Mouse (Mus musculus) common myeloid progenitor, adult 5-6 weeks (primary cell): ENCODE data around the gene Dab1. TPM values are rescaled to one million over a fixed set of nuclear protein-coding genes. Genes with fewer than 3 reads are reported as not detected.

Experiments used
- ATAC-seq: replicated peaks from 2 replicates; pipeline ENCODE4 v1.8.0; 2016; ENCODE audit warnings: low read depth, mild to moderate bottlenecking, moderate TSS enrichment, inconsistent platforms; ENCODE audit not compliant: poor library complexity, severe bottlenecking
- total RNA-seq: library from RNA; stranded (forward); fragments of 200-1000, 187-1606 nt; gene quantifications from 2 replicates; pipeline ENCODE4 v1.2.3, GENCODE M21; 2017

Dab1 gene
- total RNA-seq, 1 experiment from 2014 or later: not detected

GRCm38 (mm10) chr4:103793589-103794312, 174.6 kb downstream of the Dab1 start:
- no peak for ATAC-seq

GRCm38 (mm10) chr4:103796416-103796815, 177.3 kb downstream of the Dab1 start:
- ATAC-seq: no peak

DNA sequence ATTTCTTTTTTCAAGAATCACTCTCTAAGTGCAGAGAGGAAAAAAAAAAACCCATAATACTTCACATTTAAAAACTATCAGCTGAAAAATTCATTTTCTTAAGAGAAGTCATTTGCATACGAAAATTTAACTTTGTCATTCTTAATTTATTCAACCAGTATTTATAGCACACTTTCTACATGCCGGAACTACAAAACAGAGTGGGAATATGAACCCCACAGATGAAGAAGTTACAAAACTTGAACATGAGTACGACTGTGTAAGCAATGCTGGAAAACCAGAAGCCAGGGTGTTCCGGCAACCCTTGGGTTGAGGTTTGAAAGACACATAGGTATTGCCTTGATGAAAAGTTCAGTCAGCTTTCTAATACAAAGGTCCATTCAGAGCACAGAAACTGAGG, 183.3 kb downstream of the Dab1 start:
- ATAC-seq: no peak

DNA sequence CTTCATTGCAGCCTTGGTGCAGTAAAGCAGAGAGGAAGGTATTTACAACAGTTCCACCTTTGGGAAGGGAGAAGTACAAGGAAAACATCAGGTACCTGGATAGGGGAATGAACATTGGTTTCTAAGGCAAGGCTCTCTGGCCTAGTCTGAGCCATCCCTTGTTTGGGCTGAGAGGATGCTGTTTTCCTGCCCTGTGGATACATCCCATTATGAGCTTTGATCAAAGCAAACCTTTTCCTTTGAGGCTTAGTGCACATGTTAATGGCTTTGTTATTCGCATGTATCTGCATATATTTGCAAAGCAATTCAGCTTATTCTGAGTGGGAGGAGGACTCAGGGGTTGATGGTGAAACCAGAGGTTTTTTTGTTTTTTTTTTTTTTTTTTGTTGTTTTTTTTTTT, 185.3 kb downstream of the Dab1 start:
- no peak for ATAC-seq

DNA sequence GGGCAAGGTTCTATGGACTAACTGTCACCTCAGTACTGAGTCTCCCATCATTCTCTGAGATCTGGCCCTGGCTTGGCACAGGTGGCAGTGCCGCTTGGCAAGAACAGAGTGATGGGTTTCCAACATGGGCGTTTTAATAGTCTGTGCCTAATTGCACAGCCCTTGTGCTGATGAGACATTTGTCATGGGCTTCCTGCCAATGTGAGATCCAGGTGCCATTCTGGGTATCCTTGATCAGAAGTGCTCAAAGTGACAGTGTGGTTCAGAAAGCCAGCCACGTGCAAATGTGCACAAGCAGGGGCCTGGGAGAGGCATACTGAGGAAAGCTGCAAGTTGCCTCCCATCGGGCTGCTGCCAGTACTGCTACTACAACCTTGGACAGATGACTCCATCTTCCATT, 203.5 kb downstream of the Dab1 start:
- ATAC-seq: no peak

DNA sequence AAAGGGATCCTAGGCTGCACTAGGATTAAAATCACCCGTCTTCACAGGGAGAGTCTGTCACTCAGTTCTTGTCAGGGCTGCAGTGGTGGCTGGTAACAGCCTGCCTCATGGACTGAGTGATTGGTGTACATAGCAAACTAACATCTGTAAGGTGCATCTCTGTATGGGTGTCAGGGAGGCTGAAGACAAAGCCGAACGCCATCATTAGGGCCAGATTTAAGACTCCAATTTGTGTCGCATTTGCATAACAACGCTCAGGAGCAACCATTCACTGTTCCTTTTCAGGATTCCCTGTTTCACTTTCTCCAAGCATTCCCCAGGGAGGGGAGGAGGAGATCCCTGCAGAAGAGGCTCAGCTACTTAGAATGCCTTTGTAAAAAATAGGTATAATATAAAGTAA, 219.2 kb downstream of the Dab1 start:
- ATAC-seq: no peak

- no peak for ATAC-seq
Observed at GRCm38 (mm10) chr4:103839541-103839940, 220.4 kb downstream of the Dab1 start.

DNA sequence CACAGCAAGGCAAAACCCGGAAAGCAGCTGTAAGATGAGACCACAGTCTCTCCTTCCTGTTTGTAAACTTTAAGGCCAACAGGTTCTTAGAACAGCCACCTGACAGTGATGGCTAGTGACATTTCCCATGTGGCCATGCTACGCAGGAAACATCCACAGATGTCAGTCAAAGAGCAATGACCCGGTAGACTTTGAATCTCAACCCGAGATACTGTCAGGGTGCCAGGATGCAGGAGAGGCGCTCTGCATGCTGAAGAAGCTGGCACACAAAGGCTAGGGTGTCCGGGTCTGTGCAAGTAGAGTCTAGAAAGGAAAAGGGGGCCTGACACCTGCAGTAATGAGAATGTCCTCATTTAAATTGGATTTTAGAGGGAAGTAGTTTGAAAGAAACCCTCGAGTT, 222.0 kb downstream of the Dab1 start:
- no peak for ATAC-seq

- no peak for ATAC-seq
Observed at GRCm38 (mm10) chr4:103844635-103845034, 225.5 kb downstream of the Dab1 start.

DNA sequence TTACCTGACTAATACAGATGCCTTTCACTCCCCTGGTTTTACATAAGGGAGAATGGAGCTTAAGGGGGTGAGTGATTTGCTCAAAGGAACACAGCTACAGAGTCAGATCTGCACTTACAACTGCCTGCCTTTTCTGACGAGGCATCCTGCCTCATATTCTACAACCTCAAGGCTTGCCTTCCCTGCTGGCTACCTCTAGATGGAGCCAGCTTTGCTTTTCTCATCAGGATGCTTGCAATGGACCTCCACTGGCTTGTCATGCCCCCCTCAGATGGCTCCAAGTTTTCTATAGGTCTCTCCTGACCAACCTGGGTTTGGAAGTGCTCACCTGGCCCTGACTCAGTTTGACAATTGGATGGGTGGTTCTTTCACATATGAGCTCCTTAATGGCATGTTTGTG, 238.0 kb downstream of the Dab1 start:
- no peak for ATAC-seq

DNA sequence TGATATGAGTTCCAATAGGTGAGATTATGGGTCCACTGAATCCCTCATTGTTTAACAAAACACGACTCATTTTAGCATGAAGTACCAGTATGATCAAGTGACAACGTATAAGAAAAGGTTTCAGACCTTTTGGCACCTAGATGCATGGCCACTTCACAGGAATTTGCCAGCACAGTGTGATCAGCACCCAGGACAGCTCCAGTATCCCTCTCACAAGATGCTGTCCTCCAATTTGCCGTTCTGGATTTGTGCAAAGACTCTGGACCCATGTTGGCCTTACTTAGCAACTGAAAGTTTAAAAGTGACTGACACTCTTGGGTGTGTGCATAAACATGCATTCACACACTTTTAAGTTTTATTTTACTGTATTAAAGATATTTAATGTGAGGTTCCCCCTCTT, 256.4 kb downstream of the Dab1 start:
- ATAC-seq: no peak

GRCm38 (mm10) chr4:103878841-103879240, 259.7 kb downstream of the Dab1 start:
- no peak for ATAC-seq

- no peak for ATAC-seq
Observed at GRCm38 (mm10) chr4:103881641-103882040, 262.5 kb downstream of the Dab1 start.

DNA sequence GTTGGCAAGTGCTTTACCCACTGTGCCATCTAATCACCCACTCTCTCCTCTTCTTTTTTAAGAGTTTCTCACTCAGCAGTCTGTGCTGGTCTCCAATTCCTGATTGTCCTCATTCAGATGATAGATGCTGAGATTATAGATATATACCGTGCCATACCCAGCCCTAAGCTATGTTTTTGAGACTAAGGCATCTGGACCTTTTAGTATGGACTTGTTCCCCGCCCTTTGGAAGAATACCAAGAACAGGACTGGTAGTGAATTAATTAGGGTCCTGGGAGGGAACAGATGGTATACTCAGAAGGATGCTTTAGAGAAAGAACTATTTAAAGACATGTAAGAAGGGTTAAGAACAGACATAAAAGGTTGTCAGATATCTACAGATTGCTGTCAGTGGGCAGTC, 268.9 kb downstream of the Dab1 start:
- no peak for ATAC-seq

DNA sequence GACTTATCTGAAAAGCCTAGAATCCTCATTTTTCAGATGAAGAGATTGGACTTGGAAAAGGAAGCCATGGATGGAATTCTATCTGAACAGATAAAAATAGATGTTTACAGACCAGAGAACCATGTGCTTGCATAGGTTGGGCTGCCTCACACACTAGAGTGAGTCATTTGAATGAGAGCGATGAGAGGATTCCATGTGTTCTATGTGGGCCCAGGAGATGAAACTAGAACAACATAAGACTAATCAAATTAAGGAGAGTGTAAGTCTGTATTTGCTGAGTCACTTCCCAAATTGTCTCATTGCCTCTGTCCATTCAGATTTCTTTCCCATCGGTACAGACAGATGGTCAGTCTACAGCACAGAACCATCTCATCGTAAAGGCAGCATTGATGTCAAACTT, 270.0 kb downstream of the Dab1 start:
- no peak for ATAC-seq

DNA sequence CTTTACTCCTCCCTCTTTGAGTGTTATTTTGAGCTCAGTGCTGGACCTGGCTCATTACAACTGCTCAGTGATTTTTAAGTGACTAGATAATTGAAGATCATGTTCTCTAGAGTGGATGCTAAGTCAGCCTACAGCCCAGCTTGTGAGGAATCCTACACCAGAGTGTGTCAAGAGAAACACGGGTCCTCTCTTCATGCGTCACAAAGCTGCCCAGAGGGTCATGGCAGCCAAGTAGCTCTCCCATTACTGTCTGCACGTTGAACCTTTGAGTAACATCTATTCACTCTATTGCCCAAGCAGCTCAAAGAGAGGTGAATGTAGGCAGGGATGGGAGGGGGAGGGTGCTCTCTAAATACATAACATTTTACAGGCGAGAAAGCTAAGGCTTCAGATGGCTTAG, 277.6 kb downstream of the Dab1 start:
- ATAC-seq: no peak

DNA sequence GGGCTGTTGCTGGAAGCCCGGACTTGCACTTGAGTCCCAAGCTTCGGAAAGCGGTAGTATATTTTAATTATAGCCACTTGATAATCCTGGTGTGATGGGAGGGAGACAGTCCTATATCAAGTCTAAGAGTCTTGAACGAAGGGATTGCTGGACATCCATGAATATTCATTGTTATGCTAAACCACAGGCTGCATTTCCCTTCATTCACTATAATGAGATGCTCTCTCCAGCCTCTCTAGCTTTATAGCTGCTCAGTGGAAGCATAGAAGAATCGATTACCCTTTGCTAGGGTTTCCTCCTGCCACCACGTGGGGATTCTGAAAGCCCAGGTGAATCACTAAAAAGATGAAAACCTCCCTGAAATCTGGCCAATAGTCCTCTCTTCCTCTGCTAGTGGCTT, 278.5 kb downstream of the Dab1 start:
- ATAC-seq: no peak

DNA sequence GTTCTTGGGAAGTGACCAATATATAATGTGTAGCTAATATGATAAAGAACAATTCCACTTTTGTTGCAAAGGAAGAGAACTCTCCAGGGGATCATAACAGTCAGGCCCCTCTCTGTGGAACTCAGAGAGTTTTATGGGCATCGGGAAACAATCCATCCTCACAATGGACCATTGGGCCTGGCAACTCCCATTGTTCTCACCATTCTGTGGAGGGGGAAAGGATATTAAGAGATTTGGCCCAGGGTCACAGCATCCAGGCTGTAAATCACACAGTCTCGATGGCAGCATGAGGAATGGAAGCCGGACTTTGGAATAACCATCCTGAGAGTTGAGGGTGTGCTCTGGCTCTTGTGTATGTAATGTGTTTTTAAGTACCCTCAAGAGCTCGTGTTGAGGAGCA, 292.3 kb downstream of the Dab1 start:
- no peak for ATAC-seq

DNA sequence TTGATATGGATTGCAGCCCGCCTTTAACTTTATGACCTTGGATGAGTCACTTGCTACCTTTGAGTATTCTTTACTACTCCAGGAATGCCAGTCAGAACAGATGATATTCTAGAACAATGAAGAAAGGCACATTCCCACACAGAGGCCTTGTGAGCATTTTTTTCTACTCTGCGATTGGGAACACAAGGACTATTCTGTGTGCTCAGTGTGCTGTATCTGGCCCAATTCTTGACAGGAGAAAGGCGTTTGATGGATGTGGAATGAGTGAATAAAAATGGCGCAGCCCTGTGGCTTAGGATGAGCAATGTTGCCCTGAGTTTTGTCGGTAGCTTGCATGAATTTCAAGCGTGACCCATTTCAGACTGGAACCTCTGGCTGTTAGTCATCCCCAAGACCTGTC, 292.9 kb downstream of the Dab1 start:
- ATAC-seq: no peak

DNA sequence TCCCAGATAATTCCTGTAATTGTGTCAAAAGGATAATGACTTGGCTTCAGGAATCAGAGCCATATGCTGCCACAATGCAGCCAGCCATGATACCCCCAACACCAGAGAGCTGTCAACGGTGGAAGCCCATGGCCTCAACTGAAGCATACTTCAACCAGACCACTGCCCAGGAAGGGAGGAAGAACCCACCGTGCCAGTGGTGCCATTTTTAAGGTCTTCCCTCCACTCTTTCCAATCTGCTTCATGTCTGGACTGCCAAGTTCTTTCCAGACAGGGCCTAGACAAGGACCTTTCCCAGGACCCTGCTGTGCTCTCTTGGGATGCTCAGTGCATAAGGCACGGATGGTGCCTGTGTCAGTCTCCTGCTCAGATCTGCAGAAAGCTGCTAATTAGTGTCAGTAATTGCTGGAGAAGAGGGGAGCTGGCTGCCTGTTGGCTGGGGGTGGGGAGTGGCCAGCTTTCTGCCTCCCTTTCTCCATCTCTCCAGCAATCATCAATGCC, 303.3 kb downstream of the Dab1 start:
- no peak for ATAC-seq

GRCm38 (mm10) chr4:103926682-103927081, 307.5 kb downstream of the Dab1 start:
- no peak for ATAC-seq

DNA sequence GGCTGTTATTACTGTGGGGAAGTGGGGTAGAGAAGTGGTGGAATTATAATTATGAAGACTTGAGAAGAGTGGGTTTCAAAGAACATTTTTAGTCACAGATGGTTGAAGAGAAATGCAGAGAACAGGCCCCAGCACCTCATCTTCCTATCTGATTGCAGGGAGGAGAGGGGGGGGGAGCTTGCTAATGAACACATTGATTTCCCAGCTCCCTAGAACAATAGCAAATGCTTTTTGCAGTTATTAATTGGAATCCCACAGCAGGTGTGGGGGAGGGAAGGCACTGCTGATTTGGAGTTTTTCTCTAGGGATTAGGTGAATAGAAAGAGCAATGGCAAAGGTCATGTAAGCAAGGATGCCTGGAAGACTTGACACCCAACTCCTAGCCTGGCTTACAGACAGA, 310.5 kb downstream of the Dab1 start:
- no peak for ATAC-seq
